Mouse (Mus musculus): Measurements from ENCODE around the gene Lce1h.

Gene Lce1h

DNA sequence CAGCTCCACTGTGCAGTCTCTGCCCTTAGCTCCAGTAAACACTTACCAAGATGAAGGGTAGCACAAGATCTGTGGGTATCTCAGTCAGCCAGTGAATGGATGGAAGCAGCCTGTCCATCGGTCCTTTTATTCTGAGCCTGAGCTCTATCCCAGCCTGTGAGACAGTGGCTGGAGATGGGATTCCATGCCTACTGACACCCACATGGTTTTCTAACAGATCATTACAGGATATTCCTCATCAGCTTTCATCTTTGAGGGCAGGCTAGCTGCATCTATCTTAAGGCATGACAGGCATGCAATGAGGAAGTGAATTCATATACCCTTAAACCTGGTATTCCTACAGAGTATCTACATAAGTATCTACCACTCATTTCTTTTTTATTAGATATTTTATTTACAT lies at the start of gene Lce1h:
Gene Lce1h (minus strand): TSS at position 101 of the 400 bp plus-strand sequence.
- no peak for DNase-seq (ENCODE audit: low spot score)

DNA sequence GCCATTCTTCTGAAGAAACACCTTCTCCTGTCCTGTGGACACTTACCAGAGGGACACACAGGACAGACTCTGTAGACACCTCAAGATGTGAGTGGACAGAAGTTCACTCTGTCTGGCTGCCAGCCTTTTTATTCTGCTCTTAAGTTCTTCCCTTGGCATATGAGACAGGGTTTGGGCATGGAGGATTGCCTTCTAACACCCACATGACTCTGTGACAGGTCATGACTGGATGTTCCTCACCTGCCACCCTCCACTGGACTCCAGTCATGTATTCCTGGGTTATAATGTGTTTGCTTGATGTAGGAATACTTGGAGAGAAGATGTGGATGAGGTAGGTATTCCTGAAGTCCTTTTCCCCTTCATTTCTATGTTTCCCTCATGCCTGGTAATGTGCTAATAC lies 42.9 kb upstream of the Lce1h start, which contains the start of gene Lce1k:
Gene Lce1k (minus strand): TSS at position 101 of the 400 bp plus-strand sequence.
- no peak for DNase-seq (ENCODE audit: low spot score)

DNA sequence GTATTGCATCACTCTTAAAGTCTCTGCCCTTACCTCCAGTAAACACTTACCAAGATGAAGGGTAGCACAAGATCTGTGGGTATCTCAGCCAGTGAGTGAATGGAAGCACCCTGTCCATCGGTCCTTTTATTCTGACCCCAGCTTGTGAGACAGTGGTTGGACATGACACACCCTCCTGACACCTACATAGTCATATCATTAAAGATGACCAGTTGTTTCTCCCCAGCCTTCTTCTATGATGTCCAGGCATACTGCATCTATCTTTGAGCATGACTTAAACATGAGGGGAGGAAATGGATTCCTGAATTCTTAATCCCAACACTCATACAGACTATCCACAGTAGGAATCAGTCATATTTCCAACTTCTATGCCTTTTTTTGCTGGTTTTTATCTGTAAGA lies 25.5 kb upstream of the Lce1h start, which contains the start of gene Lce1j:
Gene Lce1j (minus strand): TSS at position 101 of the 400 bp plus-strand sequence.
- DNase-seq (ENCODE audit: low spot score), result no peak

DNA sequence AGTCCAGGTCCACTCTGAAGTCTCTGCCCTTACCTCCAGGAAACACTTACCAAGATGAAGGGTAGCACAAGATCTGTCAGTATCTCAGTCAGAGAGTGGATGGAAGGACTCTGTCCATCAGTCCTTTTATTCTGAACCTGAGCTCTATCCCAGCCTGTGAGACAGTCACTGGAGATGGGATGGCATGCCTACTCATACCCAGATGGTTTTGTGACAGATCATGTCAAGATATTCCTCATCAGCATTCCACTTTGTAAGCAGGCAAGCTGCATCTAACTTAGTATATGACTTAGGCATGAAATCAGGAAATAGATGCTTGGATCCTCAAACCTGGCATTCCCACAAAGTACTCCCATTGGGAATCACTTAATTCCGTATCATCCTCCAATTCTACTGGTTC lies 13.9 kb upstream of the Lce1h start, which contains the start of gene Lce1i:
Gene Lce1i (minus strand): TSS at position 101 of the 400 bp plus-strand sequence.
- DNase-seq (ENCODE audit: low spot score), result no peak

DNA sequence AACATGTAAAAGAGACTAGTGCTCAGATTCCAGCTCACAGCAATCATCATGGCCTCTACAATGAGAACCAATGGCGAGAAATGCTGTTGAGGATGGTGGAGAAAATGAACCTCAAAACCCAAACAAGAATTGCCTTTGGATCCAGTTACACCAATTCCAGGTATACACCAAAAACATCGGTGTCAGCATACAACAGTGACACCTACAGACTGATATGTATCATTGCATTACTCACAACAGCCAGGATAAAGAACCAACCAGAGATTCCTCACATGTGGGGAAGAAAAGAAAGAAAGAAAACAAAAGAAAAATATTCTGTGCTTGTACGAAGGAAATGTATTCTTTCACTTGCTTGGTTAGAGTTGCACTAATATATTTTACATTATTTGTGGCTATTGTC lies 6.7 kb upstream of the Lce1h start:
- DNase-seq (ENCODE audit: low spot score), result no peak

DNA sequence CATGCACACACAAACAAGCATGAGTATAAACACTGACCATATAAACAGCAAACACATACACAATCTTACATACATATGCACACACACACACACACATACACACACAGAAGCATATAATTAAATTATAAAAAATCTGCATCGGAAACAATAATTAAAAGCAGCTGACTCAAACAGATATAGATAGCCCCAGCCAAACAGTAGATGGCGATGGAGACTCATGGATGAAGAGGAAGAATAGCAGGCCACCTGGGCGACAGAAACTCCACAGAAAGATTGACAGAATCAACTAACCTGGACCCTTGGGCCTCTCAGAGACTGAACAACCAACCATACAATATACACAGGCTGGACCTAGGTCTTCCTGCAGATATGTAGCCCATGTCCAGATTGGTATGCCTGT lies 11.7 kb downstream of the Lce1h start:
- DNase-seq (ENCODE audit: low spot score), result no peak

DNA sequence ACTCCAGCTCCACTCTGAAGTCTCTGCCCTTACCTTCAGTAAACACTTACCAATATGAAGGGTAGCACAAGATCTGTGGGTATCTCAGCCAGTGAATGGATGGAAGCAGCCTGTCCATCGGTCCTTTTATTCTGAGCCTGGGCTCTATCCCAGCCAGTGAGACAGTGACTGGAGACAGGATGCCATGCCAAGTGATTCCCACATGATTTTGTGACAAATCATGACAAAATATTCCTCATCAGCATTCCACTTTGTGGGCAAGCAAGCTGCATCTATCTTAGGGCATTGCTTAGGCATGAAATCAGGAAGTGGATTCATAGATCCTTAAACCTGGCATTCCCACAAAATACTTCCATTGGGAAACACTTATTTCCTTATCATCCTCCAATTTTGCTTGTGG lies 12.6 kb downstream of the Lce1h start, which contains the start of gene Lce1g:
Gene Lce1g (minus strand): TSS at position 101 of the 400 bp plus-strand sequence.
- DNase-seq (ENCODE audit: low spot score), result no peak

DNA sequence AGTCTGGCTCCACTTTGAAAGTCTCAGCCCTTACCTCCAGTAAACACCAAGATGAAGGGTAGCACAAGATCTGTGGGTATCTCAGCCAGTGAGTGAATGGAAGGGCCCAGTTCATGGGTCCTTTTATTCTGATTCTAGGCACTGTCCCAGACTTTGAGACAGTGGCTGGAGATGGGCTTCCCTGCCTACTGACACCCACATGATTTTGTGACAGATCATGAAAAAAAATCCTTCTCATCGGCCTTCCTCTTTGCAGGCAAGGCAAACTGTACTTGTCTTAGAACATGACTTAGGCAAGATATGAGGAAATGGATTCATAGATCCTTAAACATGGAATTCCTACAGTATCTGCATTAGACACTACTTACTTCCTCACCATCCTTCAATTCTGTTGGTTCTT lies 25.9 kb downstream of the Lce1h start, which contains the start of gene Gm38119:
Gene Gm38119 (minus strand): TSS at position 101 of the 400 bp plus-strand sequence.
- no peak for DNase-seq (ENCODE audit: low spot score)

DNA sequence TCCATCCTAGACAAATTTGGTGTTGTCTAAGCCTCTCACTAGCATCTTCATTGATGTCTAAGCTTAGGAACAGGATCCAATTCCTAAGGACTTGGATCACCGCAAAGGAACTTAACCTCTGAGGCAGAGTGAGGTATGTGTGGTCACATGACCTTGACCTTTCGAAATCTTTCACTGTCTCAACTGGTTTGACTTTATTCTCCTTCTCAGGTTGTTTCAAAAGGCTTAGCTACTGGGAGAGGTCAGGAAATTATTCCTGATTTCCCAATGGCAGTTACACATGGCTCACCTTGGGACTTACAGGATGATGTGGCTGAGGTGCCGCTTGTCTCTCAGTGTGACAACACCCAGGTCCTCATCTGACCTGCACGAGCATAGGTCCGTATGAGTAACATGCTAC lies 42.2 kb downstream of the Lce1h start:
- no peak for DNase-seq (ENCODE audit: low spot score)

DNA sequence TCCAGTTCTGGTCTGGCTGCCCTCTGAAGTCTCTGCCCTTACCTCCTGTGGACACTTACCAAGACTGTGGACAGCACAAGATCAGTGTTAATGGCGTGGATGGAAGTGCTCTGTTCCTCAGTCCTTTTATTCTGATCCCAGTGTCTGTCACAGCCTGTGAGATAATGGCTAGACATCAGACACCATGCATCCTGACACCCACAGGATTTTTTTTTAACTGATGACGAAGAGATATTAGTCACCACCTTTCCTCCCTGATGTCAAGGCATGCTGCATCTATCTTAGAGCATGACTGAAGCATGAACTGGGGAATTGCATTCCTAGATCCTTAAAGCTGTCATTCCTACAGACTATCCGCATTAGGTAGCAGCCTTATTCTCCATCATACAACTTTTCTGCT lies 44.6 kb downstream of the Lce1h start, which contains the start of gene Lce1f:
Gene Lce1f (minus strand): TSS at position 101 of the 400 bp plus-strand sequence.
- no peak for DNase-seq (ENCODE audit: low spot score)

DNA sequence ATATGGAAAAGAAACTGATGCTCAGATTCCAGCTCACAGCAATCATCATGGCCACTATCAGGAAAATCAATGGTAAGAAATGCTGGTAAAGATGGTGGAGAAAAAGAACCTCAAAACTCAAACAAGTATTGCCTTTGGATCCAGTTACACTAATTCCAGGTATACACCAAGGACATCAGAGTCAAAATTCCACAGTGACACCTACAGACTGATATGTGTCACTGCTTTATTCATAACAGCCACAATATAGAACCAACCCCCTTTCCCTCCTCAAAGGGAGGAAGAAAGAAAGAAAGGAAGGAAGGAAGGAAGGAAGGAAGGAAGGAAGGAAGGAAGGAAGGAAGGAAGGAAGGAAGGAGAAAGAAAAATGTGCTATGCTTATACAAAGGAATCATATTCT lies 49.7 kb downstream of the Lce1h start:
- DNase-seq (ENCODE audit: low spot score), result no peak

Measured in spleen, adult 12 weeks (tissue).